Mouse (Mus musculus): Measurements from ENCODE around the gene Ipo11. TPM values are rescaled to one million over a fixed set of nuclear protein-coding genes. Genes with fewer than 3 reads are reported as not detected.

Ipo11 gene
- polyA plus RNA-seq, 1 experiment from 2014 or later: 51.7 TPM

DNA sequence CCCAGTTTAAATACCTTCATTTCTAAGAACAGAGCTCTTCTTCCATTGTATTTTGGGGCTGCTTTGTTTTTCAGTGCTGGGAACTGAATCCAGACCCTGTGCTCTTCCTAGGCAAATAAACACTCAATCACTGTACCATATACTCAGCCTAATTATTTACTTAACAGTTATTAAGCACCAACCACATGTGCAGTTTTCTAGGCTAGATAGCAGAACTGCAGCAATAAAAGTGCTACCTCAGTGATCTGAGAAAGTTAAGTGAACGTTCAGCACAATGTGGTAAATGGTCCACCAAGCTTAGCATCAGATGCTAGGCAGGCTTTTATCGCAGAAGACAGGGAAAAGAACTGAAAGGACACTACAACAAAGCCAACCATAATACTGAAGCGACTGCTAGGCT is 32.1 kb downstream of the Ipo11 start:
- peaks cover 8% of the 10 kb centered on the region for H3K4me1 ChIP-seq (replicated peaks)
- H3K9me3 ChIP-seq (replicated peaks): no peaks in the 10 kb centered on the region
- no peak overlapping the region for H3K27ac ChIP-seq
- H3K36me3 ChIP-seq: peaks cover 25% of the 10 kb centered on the region
- no peaks in the 10 kb centered on the region for H3K27me3 ChIP-seq
- no peak overlapping the region for H3K9ac ChIP-seq
- WGBS: 90% methylated on average over 3 of the region's 3 CpGs
- no peak overlapping the region for H3K4me2 ChIP-seq
- H3K4me3 ChIP-seq: no peak overlapping the region
- ATAC-seq (replicated peaks; ENCODE audit: insufficient number of reproducible peaks, insufficient read depth, low FRiP score, low read depth): no peak

DNA sequence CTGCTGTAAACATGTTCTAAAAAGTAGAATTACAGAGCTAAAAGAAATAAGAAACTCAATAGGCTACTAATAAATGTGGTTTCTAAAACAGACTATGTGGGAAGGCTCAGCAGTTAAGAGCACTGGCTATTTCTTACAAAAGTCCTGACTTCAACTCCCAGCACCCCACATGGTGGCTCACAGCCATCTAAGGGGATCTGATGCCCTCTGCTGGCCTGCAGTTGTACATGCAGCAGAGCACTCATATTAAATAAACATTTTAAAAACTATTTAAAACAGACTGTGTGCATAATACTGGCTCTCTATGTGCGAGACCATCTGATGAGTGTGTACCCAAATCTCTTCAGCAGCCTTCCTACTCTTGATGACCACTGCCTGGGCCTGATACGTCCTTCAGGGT is 42.5 kb downstream of the Ipo11 start:
- Histone ChIP-seq H3K9me3 (replicated peaks) (no peaks in the 10 kb centered on the region), H3K4me2 (no peak overlapping the region), H3K36me3 (peaks cover 22% of the 10 kb centered on the region), H3K9ac (no peak overlapping the region), H3K27ac (no peak overlapping the region), H3K27me3 (no peaks in the 10 kb centered on the region), H3K4me1 (replicated peaks) (no peaks in the 10 kb centered on the region), H3K4me3 (no peak overlapping the region)
- ATAC-seq (replicated peaks; ENCODE audit: insufficient number of reproducible peaks, insufficient read depth, low FRiP score, low read depth): no peak
- 97% methylated on average over 2 of the region's 2 CpGs for WGBS

DNA sequence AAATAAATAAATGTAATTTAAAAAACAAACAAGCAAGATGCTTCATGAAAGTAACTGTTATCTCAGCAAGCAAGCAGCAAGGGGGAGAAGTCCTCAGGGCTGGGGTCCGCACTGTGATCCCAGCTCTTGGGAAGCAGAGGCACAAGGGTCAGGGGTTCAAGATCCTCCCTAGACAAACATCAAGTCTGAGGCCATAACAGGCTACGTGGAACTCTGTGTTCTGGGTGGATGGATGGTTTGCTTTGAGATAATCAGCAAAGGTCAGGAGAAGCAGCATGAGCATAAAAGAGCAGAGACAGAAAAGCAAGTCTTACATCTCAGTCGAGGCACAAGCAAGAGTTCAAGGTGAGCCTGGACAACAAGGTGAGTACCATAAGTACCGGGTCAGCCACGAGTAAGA is 43.1 kb downstream of the Ipo11 start:
- H3K27ac ChIP-seq: no peak overlapping the region
- no peak overlapping the region for H3K4me3 ChIP-seq
- peaks cover 19% of the 10 kb centered on the region for H3K36me3 ChIP-seq
- WGBS: 86% methylated on average over 5 of the region's 5 CpGs
- H3K9me3 ChIP-seq (replicated peaks): no peaks in the 10 kb centered on the region
- H3K9ac ChIP-seq: no peak overlapping the region
- no peaks in the 10 kb centered on the region for H3K4me1 ChIP-seq (replicated peaks)
- no peaks in the 10 kb centered on the region for H3K27me3 ChIP-seq
- no peak overlapping the region for H3K4me2 ChIP-seq
- no peak for ATAC-seq (replicated peaks; ENCODE audit: insufficient number of reproducible peaks, insufficient read depth, low FRiP score, low read depth)

DNA sequence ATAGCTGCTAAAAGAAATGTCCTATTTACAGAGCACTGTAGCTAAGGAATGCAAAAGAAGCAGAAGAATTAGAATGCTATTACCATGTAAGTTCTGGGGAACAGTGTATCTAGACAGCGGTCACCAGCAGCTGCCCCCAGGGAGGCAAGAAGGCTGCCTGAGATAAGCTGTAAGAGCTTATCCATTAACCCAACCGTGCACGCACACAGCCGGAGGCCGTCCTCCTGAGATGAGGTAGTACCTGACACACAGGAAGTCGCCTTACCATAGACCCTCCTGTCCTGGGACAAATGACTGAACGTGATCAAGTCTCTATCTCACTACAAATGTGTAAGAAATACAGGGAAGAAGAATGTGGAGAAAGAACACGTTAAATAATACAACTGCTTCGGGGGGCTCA is 43.6 kb downstream of the Ipo11 start:
- H3K9ac ChIP-seq: no peak overlapping the region
- 60% methylated on average over 9 of the region's 9 CpGs for WGBS
- no peak for ATAC-seq (replicated peaks; ENCODE audit: insufficient number of reproducible peaks, insufficient read depth, low FRiP score, low read depth)
- H3K27me3 ChIP-seq: no peaks in the 10 kb centered on the region
- peaks cover 18% of the 10 kb centered on the region for H3K36me3 ChIP-seq
- H3K4me3 ChIP-seq: no peak overlapping the region
- H3K27ac ChIP-seq: no peak overlapping the region
- no peaks in the 10 kb centered on the region for H3K9me3 ChIP-seq (replicated peaks)
- no peaks in the 10 kb centered on the region for H3K4me1 ChIP-seq (replicated peaks)
- H3K4me2 ChIP-seq: no peak overlapping the region

DNA sequence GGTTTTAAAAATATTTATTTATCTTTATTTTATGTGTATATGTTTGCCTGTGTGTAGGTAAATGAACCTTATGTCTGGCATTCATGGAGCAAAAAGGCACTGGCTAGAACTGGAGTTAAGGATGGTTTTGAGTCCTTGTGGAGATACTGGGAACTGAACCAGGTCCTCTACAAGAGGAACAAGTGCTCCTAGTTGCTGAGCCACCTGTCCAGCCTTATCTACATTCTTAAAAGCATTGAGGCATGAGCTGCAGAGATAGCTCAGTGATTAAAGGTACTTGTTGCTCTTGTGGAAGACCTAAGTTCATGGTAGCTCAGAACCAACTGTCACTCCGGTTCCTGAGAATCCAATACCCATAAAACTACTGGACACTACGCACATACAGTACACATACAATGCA is 49.4 kb downstream of the Ipo11 start:
- Histone ChIP-seq H3K9me3 (replicated peaks) (no peaks in the 10 kb centered on the region), H3K4me2 (no peak overlapping the region), H3K4me1 (replicated peaks) (no peaks in the 10 kb centered on the region), H3K27me3 (no peaks in the 10 kb centered on the region), H3K27ac (no peak overlapping the region), H3K36me3 (peaks cover under 1% of the 10 kb centered on the region), H3K9ac (no peak overlapping the region), H3K4me3 (no peak overlapping the region)
- 97% methylated on average over 2 of the region's 2 CpGs for WGBS
- ATAC-seq (replicated peaks; ENCODE audit: insufficient number of reproducible peaks, insufficient read depth, low FRiP score, low read depth): no peak

DNA sequence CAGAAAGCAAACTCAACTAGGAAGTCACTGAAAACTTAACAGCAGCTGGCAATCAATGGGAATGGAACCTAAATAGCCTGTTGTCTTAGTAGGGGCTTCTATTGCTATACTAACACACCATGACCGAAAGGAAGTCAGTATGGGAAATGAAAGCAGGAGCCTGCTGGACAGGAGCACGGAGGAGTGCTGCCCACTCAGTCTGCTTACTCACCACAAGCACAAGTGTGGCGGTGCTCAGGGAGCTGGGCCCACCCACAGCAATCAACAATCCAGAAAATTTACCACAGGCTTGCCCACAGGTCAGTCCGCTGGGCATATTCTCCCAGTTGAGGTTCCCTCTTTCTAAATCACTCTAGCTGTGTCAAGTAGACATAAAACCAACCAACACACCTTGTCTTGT is 52.5 kb downstream of the Ipo11 start:
- Histone ChIP-seq H3K4me3 (no peak overlapping the region), H3K27ac (no peak overlapping the region)

DNA sequence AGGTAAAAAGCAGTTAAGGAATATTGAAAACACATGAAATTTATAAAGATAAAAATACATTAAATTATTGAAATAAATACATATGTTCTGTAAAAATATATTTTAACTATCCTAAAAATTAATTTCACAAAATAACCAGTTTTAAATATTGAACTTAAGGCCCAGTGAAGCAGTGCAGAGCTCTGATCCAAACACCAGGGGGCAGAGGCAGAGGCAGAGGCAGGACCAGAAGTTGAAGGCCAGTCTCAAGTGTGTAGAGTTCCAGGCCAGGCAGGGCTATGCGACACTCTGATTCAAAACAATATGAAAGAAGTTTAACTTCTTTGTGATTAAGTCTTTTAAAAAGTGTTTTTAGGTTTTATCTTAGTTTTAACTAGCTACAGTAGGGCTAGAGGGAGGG is 60.5 kb downstream of the Ipo11 start:
- no peak overlapping the region for H3K27ac ChIP-seq
- no peaks in the 10 kb centered on the region for H3K4me1 ChIP-seq (replicated peaks)
- H3K9ac ChIP-seq: no peak overlapping the region
- no peak for ATAC-seq (replicated peaks; ENCODE audit: insufficient number of reproducible peaks, insufficient read depth, low FRiP score, low read depth)
- H3K27me3 ChIP-seq: no peaks in the 10 kb centered on the region
- H3K4me2 ChIP-seq: no peak overlapping the region
- WGBS: 82% methylated on average over 1 of the region's 1 CpGs
- peaks cover 10% of the 10 kb centered on the region; the same call in 1 of the 2 replicates for H3K36me3 ChIP-seq
- no peaks in the 10 kb centered on the region for H3K9me3 ChIP-seq (replicated peaks)
- H3K4me3 ChIP-seq: no peak overlapping the region

More for the DNA sequence above, 52.5 kb downstream of the Ipo11 start:
- no peaks in the 10 kb centered on the region for H3K27me3 ChIP-seq
- H3K4me2 ChIP-seq: no peak overlapping the region
- ATAC-seq (replicated peaks; ENCODE audit: insufficient number of reproducible peaks, insufficient read depth, low FRiP score, low read depth): no peak
- no peaks in the 10 kb centered on the region for H3K4me1 ChIP-seq (replicated peaks)
- peaks cover 4% of the 10 kb centered on the region; the same call in 1 of the 2 replicates for H3K36me3 ChIP-seq
- WGBS: 92% methylated on average over 4 of the region's 4 CpGs
- no peak overlapping the region for H3K9ac ChIP-seq
- H3K9me3 ChIP-seq (replicated peaks): no peaks in the 10 kb centered on the region

DNA sequence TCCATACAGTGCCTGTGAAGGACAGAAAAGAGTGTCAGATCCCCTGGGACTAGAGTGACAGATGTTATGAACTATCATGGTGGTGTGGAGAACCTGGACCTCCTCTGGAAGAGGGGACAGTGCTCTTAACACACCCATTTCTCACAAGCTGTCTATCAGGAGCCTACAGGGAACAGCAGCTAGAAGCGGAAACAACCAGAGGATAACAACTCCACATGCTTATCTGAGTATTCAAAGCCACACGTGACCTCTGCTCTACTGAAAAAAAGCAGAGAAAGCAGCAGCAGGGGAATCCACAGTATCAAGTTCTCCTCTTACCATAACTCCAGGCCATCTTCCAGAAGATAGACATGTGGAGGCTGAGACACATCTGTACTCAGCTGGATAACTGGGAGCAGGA is 71.2 kb downstream of the Ipo11 start:
- no peak overlapping the region for H3K9ac ChIP-seq
- H3K9me3 ChIP-seq (replicated peaks): no peaks in the 10 kb centered on the region
- peaks cover 21% of the 10 kb centered on the region for H3K36me3 ChIP-seq
- no peaks in the 10 kb centered on the region for H3K4me1 ChIP-seq (replicated peaks)
- no peak overlapping the region for H3K27ac ChIP-seq
- WGBS: 45% methylated on average over 2 of the region's 2 CpGs
- ATAC-seq (replicated peaks; ENCODE audit: insufficient number of reproducible peaks, insufficient read depth, low FRiP score, low read depth): no peak
- no peak overlapping the region for H3K4me3 ChIP-seq
- no peaks in the 10 kb centered on the region for H3K27me3 ChIP-seq
- no peak overlapping the region for H3K4me2 ChIP-seq

DNA sequence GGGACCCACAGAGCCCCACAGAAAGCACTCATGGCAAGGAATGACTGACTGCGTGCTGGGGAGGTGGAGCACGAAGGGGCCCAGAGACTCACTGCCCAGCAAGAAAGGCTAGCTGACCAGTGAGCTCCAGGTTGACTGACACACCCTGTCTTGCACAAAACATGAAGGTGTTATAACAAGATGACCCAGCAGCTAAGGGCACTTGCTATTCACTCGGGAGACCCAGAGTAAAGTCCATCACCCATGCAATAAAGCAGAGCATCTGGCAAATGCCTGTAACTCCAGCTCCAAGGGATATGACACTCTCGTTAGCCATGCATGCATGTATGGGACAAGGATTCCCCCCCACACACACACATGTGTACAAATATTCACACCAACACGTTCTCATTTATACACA is 78.0 kb downstream of the Ipo11 start:
- no peak for ATAC-seq (replicated peaks; ENCODE audit: insufficient number of reproducible peaks, insufficient read depth, low FRiP score, low read depth)
- Histone ChIP-seq H3K27ac (no peak overlapping the region), H3K4me3 (no peak overlapping the region), H3K27me3 (no peaks in the 10 kb centered on the region), H3K4me2 (no peak overlapping the region), H3K4me1 (replicated peaks) (no peaks in the 10 kb centered on the region), H3K9me3 (replicated peaks) (no peaks in the 10 kb centered on the region), H3K9ac (no peak overlapping the region), H3K36me3 (peaks cover 8% of the 10 kb centered on the region; the same call in 1 of the 2 replicates)
- WGBS: 86% methylated on average over 5 of the region's 5 CpGs

DNA sequence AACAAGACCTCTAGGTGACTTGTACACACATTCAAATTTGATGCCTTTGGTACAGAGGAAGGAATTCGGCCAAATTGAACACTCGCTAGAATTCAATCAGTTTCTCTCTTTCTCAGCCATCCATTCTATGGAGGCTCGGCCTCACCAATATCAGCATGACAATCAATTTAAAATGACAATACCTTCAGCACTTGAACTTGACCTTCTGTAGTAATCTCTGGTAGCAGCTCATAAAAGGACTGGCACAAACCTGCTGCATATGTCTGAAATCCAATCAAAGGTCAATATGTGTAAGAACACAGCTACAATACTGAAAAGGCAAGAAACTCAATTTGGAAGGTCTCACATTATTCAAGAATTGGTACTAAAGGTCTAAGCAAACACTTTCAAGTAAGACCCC is 80.2 kb downstream of the Ipo11 start:
- 87% methylated on average over 3 of the region's 3 CpGs for WGBS
- no peak overlapping the region for H3K9ac ChIP-seq

DNA sequence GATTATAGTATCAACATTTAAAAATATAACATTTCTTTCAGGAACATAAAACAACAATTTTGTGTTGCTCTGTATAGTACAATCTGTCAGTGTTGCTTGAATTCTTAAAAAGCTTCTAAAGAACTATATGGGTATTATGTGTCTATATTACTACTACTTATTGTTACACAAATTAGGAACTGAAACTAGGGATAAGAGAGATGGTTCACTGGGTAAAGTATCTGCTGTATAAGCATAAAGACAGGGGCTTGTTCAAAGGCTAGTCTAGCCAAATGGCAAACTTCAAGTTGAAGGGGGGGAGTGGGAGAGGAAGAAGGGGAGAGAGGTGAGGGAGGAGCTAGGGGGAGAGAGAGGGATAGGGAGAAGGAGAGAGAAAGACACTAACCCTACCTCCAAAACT is 89.2 kb downstream of the Ipo11 start:
- Histone ChIP-seq H3K9me3 (replicated peaks) (no peaks in the 10 kb centered on the region), H3K9ac (no peak overlapping the region), H3K27me3 (no peaks in the 10 kb centered on the region), H3K4me1 (replicated peaks) (no peaks in the 10 kb centered on the region), H3K36me3 (0 out of 2 replicates have a peak, but pooled peaks cover 3% of the 10 kb centered on the region), H3K27ac (no peak overlapping the region), H3K4me2 (no peak overlapping the region), H3K4me3 (no peak overlapping the region)
- no peak for ATAC-seq (replicated peaks; ENCODE audit: insufficient number of reproducible peaks, insufficient read depth, low FRiP score, low read depth)

More for the DNA sequence above, 80.2 kb downstream of the Ipo11 start:
- H3K4me1 ChIP-seq (replicated peaks): no peaks in the 10 kb centered on the region
- ATAC-seq (replicated peaks; ENCODE audit: insufficient number of reproducible peaks, insufficient read depth, low FRiP score, low read depth): no peak
- no peaks in the 10 kb centered on the region for H3K9me3 ChIP-seq (replicated peaks)
- no peaks in the 10 kb centered on the region for H3K27me3 ChIP-seq
- H3K36me3 ChIP-seq: peaks cover 4% of the 10 kb centered on the region; the same call in 1 of the 2 replicates
- H3K27ac ChIP-seq: no peak overlapping the region
- no peak overlapping the region for H3K4me3 ChIP-seq
- no peak overlapping the region for H3K4me2 ChIP-seq

DNA sequence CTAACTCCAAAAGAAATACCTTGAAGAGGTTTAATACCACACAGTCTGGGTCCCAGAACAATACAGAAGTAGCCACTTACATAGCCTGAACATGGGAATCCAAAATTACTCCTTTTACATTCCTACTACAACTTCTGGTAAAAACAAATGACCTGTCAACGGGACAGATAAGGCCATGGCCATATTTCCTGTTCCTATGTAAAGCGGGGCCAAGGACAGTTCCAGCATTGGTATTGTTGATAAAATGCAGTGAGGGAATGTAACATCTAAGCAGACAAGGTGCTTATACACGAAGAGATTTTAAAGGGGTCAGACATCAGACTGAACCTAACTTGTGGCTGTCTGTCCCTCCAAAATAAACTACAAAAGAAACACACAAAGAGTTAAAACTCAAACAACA is 91.8 kb downstream of the Ipo11 start:
- Histone ChIP-seq H3K27me3 (no peaks in the 10 kb centered on the region), H3K4me1 (replicated peaks) (no peaks in the 10 kb centered on the region), H3K9ac (no peak overlapping the region), H3K4me2 (no peak overlapping the region), H3K9me3 (replicated peaks) (no peaks in the 10 kb centered on the region), H3K27ac (no peak overlapping the region), H3K36me3 (peaks cover 8% of the 10 kb centered on the region; the same call in 1 of the 2 replicates), H3K4me3 (no peak overlapping the region)
- ATAC-seq (replicated peaks; ENCODE audit: insufficient number of reproducible peaks, insufficient read depth, low FRiP score, low read depth): no peak
- WGBS: 22% methylated on average over 3 of the region's 3 CpGs
